Mouse (Mus musculus) retina, adult 2 months (tissue): ENCODE results near the gene Smim4.
A peak's percentile ranks its signal among the peaks of the same experiment; 100 is the strongest.

Source experiments
- DNase-seq: peaks from one replicate; pipeline ENCODE4 v3.0.0-alpha.2; 2012; ENCODE audit warnings: low read depth, low spot score

The Smim4 gene

DNA sequence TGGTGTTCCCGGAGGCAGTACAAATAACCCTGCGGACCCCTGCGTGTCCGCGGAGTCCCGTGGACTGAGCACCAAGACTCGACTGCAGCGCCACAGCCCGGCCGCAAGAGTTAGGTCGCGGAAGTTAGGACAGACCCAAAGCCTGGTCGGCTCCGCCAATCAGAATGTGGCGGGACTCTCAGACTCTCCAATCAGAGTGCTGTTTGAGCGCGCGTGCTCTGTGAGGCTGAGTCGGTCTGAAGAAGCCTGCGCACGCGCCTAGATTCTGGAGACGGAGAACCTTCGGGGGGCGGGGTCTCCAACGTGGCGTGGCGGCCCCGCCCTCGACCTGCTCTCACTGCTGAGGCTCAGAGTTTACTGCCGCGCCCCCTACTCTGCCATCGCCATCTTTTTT lies at the start of gene Smim4:
TSS of gene Smim4 (minus strand) at position 131 of the 394 bp plus-strand sequence.
- peak; percentile 84 for DNase-seq

DNA sequence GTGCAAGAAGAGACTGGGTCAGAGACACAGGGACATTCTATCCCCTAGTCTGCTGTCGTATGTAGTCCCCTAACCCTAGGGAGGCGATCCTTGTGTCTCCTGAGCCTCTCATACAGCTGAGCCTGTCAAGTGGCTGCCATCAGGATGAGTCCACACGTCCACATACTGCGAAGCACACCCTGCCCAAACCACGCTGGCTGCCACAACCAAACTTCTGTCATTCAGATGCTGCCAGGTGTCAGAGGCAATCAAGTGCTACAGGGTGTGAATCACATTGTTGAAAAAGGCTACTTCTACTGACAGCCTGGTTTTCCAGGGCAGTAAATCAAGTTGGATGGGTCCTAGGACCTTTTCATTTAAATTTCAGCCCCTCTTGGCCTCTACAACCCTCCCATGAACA lies 49.0 kb upstream of the Smim4 start:
- no peak for DNase-seq

DNA sequence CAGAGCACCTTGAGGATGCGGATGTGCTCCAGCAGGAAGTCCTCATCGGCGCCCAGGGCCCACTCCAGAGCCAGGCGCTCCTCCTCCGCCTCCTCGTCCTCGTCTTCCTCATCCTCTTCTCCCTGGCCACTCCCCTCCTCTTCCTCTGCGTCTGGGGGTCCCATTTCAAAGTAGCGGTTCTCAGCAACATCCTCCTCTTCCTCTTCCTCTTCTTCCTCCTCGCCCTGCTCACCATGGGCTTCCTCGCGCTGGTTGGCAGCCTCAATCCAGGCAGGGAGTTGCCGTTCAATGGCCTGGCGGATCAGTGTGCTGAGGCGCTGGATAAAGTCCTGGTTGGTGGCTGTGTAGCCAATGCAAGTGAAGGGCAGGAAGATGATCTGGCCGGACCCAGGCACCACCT lies 48.5 kb upstream of the Smim4 start:
- DNase-seq: no peak

DNA sequence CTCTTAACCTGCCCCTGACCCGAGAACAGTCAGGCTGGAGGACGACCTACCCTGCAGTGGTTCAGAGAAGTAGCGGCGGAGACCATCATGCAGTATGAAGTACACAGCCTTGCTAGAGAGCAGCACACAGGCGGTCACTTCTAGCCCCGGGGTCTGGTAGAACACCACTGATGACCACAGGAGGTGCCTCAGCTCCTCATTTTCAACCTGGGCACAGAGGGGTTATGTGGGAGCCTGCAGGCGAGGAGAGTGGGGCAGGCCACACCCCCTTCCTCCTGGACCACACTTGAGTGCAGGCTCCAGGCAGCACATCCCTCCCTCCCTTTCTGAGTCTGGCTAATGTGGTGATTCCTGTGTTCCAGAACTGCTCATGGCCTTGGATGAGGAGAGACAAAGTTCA lies 44.8 kb upstream of the Smim4 start:
- DNase-seq: no peak

DNA sequence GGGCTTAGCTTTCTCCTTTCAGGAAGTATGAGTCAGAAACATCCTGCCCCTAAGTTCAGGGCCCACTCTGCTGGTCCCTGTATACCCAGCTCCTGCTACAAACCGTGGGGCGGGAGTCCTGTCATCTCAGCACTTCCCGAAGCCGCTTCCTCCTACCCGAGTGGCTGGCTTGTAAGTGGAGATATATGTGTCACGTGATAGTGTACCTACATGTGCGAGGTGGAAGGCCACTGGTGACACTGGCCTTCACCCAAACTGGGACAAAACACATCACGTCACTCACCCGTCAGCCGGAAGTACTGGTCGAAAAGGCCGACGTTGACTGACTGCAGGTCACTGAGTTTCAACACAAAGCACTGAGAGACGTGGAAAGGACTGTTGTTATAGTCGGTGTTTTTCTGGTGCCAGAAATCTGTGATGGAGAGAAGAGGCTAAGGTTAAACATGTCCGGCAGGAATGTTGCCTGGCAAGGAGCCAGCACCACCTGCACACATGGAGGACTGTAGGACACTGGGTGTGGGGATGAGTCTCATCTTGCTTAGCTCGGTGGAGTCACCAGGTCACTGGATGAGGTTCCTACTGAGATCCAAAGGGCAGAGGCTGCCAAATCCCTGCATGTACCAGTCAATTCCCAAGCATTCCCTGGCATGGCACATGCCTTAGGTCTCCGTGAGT lies 44.2 kb upstream of the Smim4 start:
- DNase-seq: no peak

DNA sequence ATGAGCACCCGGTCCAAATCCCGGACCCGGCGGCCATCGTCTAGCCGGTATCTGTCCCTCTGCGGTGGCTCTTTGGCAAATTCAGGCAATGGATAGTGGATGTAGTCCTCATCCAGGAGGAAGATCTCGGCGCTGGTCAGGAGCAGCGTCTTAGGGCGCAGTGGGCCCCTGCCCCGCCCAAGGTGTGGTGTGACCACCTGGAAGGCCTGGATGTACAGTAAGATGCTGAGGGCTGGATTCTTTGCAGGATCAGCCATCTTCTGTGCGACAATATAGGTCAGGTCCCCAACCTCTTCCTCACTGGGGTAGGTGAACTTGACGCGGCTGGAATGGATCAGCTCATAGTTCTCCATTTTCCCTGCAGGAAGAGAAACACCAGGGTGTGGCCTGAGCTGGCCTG lies 43.1 kb upstream of the Smim4 start:
- DNase-seq: no peak

DNA sequence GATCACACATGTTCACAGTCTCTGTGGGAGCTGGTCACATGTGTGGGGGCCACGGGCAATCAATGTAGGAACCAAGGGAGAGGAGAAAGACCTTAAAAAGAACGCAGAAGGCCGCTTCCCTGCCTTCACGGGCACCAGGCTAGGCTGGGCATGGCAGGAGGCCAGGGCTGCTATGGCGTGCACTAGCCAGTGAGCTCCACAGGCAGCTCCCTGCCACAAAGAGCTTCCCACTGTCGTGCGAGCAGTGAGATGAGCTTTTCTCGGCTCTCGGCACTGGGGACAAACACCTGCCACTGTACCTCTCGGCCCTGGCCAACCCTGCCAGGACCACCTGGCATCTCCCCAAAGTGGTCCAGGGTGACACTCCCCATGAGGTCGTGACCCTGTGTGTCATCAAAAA lies 42.6 kb upstream of the Smim4 start:
- DNase-seq: no peak

DNA sequence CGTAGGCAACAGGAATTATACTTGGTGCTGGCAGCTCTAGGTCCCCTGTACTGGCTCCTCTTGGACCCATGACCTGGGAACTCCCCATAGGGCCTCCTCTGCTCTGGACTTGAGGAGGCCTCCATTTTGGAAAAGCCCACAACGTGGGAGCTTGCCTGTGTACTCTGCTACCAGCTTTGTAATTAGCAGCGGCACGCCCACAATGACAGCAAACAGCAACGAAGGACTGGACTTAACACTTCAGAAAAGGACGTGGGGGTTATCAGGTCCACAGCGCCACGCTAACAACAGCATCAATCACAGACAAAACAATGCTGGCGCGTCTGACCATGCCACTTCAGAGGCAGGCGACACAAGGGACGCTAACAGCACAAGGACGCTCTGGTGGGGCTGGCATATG lies 42.2 kb upstream of the Smim4 start:
- DNase-seq: no peak

DNA sequence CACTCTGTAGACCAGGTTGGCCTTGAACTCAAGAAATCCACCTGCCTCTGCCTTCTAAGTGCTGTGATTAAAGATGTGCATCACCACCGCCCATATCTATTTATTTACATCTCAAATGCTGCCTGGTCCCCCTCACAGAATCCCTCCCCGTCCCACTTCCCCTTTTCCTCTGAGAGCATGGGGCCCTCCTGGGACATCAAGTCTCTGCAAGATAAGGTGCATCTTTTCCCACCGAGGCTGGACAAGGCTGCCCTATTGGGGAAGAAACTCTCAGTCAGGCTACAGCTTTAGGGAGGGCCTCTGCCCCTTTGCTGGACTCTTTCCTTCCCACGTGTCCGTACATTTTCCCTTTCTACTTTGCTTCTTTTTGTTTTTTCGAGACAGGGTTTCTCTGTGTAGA lies 40.8 kb upstream of the Smim4 start:
- DNase-seq: no peak

DNA sequence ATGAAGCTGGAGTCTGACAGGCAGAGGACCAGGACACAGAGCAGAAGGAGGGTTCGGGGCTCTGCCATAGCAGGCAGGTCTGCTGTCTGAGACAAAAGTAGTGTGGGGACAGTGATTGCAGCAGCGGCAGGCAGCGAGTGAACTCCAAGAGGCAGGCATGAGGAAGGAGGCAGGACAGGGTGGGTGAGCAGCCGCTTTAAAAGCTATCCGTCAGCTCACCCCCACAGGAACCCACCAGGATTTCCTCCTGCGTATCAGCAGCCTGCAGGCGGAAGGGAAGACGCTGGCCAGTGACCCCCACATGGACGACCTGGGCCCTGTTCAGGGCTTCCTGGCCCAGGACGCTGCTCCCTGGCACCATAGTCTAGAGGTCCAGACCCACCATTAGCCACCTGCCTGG lies 39.7 kb upstream of the Smim4 start, which contains the start of gene Stab1:
TSS of gene Stab1 (minus strand) at position 217 of the 400 bp plus-strand sequence.
- DNase-seq: no peak

DNA sequence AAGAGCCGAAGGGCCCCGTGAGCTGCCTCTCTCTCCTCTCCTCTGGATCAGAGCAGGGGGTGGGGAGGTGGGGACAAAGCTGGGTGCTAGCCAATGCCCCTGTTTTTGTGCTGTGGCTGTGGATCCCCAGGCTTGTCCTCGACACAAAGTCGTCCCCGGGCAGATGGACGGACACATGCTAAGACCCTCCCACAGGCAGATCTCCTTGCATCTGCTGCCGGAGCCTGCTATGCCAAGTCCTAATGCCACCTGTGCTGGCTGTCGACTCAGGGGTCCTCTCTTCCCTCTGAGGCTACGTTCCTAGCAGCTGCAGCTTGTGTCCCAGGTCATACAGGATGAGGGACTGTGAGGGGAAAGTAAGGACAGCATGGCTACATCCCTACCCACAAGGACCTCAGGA lies 38.1 kb upstream of the Smim4 start:
- DNase-seq: no peak

DNA sequence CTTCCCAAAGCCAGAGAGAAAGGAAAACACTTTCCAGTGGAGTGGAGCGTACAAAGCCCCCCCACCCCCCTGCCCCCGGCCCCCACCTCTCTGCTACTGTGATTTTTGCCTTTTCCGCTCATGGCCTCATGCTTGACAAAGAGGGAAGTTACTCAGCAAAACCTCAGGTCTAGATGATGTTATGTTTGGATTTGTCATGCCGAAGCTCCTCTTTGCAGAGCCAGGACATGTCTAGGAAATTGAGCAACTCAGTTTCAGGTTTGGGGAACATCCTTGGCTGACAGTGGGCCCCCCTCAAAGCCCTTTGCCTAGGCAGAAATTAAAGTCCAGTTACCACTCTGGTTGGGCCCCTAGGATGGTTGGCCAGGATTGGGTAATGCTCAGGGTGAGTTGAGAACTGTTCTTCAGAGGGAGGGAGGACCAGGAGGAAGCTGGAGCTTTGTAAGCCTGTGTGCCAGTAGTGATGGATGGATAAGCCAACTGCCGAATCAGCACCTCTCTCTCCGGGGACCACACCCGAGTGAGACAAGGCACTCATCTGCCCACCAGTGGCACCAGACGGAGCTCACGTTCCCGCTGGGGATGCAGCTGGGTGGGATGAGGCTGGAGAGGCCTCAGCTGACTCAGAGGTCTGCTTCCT lies 37.4 kb upstream of the Smim4 start:
- DNase-seq: no peak

DNA sequence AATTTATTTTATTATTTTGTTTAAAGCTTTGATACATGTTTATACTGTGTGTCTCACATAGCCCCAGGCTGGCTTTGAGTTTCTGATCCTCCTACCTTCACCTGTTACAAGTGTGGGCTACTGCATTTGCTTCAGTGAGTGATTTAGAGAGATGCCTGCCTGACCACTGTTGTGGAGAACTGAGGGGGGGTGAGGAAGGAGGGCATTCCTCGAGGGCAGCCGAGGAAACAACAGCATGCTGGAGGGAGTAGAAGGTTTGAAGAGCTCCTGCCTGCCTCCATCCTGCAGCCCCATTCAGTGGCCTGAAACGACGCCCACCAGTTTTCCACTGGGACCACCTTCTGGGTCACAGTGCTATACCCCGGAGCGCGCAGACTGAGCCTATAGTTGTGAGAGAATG lies 36.7 kb upstream of the Smim4 start:
- DNase-seq: no peak

DNA sequence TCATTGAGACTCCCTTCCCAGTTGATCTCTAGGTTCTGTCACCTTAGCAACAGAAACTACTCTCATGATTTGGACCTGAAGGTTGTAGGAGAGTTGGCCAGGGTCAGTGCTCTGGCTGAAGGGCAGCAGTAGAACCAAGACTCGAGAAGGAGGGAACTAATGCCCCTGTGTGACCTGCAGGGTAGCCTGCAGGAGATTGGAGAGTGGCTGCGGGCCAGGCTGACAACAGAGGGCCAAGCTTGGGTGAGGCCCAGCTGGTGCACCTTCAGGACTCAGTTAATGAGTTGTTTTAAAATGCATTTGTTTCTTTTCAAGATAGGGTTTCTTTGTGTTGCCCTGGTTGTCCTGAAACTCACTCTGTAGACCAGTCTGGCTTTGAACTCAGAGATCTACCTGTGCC lies 36.3 kb upstream of the Smim4 start:
- no peak for DNase-seq

DNA sequence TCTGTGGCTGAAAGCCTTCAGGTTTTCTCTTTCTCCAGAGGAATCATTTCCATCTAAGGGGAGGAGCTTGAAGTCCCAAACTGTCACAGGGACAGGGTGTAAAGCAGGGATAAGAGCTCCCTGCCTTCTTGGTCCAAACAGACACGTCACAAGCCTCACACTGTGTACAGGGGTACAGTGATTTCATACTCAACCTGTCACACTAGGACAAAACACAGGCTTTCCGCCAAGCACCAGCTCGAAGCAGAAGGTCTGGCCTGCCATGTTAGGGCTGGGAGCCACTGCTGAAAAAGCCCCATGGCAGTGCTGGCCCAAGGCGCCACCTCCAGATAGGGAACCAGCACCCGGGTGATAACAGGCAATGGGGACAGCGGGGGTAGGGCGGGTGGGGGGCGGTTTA lies 35.3 kb upstream of the Smim4 start:
- DNase-seq: no peak

DNA sequence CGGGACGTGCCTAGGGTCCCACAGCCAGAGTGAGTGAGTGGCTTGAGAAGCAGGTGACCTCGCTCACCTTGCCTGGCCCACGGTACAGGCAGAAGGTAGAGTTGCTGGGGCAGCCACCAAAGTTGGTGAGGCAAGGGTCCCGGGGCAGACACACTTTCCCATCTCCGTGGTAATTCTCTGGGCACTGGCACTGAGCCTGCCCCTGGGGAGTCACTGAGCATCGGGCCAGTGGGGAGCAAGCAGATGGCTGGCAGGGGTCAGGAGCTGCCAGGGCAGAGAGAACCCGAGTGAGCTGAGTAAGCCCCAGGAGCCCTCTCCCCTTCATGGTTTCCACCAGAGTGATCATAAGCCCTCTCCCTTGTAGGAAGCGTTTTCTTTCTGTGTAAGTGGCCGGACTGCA lies 32.9 kb upstream of the Smim4 start:
- no peak for DNase-seq

DNA sequence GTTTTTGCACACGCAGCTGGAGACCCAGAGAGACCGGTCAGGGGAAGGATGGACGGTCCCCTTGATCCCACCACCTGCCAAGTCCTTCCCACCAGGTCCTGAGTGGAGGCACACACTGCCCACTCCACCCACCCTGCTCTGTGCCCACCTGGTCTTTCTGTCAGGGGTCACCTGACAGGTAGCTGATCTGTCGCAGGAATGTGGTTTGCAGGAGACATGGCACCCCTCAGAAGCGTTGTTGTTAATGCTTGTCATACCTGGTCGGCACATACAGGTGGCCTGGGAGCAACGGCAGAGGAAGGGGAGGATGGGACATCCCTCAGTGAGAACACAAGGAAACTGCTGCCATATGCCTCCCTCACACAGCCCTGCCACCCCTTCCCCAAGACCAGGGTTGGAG lies 32.4 kb upstream of the Smim4 start:
- DNase-seq: no peak

DNA sequence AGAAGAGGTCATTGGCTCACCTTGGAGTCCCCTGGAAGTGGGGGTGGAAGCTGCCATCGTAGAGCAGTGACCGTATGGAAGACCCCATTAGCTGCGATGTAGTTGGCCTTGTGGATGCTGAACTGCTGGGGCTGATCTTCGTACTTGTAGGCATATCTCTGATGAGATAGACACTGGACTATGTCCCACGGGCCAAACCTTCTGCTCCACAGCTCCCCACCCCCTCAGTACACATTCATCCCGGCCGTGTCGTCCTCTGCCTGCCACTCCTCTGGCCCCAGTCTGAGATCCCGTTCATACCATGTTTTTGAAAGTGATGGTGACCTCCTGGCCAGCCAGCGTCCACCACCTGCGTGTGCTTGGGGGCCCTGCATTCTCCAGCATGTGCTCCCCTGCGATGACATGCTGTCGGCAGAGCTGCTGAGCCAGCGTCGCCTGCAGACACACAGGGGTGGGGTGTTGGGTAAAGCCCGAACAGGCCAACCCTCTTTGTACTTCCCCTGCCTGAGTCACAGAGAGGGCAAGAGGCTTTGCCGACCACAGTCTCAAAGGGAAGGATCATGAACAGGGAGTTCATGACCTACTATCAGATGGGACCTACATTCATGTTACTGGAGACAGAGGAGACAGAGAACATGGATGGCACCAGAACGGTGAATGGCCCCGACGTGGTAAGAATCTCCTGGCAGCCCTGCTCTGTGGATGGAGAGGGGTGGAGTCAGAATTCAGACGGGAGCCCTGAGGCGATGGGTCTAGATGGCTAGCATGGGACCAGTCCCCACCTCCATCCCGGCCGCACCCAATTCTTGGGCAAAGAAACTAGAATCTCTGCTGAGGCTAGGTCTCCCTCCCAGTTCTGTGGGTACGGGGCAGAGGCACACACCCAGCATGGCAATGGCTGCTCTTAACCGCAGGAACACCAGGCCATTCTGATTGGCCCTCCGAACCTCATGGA lies 31.7 kb upstream of the Smim4 start:
- DNase-seq: no peak

DNA sequence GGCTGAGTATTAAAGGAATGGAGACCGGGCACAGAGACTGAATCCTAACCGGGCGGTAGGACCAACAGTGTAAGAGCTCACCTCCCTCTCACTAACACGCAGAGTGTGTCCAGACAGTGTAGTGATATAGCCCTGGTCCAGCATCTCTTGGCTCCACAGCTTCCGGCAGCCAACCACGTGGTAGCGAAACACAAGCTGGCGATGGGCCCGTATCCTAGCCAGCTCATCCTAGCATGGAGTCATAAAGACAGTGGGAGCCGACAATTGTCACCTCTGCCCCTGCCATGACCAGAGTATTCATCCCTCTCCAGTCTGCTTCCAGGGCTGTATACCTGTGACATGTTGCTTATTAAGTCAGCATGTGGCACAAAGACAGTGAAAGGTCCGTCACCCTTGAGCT lies 16.9 kb upstream of the Smim4 start:
- DNase-seq: no peak

DNA sequence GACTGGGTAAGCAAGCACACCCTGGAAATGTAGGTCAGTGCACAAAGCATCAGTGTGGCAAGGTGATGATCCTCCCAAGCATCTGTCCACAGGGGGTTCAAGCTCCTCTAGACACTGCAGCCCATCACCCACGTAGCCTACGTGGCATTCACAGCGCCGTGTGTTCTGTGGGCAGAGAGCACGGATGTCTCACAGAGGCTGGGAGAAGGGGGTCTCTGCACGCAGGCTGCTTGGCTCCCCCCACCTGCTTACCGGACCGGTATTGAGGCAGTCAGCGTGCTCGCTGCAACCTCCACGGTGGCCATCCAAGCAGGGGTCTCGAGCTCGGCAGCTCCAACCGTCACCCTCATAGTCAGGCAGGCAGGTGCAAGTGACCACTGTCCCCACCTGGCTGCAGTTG lies 12.3 kb upstream of the Smim4 start:
- no peak for DNase-seq

DNA sequence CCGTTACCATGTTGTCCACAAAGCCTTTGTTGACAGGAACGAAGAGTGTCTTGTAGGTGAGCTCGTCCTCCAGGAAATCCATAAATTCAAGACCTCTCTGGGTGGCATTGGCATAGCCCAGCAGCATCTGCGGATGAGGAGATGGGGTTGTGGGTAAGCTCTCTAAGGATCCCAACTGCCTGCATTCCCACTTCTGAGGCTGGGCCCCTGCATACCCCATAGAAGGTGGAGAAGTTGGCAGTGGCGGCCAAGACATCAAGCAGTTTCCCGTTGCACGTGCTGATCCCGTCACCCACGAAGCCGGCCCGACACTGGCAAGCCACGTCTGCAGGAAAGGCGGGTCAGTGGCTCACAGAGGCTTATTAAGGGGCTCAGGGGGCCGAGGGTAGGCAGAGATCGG lies 11.4 kb upstream of the Smim4 start:
- no peak for DNase-seq

DNA sequence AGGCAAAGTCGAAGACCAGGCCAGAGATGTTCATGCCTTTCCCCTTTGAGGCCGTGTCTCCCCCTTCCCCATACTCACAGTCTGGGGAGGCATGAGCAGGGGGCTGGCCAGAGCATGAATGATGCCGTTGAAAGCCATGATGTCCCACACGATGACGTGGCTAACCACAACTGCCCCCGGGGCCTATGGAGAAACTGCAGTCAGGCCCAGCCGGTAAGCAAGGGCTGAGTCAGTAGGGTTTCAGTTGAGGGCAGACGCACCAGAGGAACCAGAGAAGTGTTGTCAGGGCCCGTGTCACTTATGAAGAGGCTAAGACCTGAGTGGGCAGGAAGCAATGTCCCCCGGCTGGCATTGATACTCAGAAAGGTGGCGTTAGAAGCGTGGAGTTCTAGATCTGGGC lies 10.9 kb upstream of the Smim4 start:
- no peak for DNase-seq
